Comparison of ENCODE assay signal across 10 mouse cellular contexts in genomic region chr2:34139470-34140158, GRCm38 (mm10).
DNase-seq lines count a peak whose midpoint lies in the region; ATAC-seq and TF ChIP-seq lines count a peak whose summit lies in the region.
"Had no signal": no experiment of that assay in that cellular context is flagged by ENCODE, and none has a peak within 500 bp of the region (broad histone marks: within the 10 kb centered on the region; RNA-seq: fewer than 3 reads in every experiment).

No protein-coding gene starts in this region.

- in situ Hi-C loops in CH12.LX (cut with MboI; ENCODE audit: low pct_ligation_motif_present, low pct_unique_long_range_greater_than_20kb, low sequenced_read_pairs): no loop called here

- no peak for TF ChIP-seq EP300 in CH12.LX (IDR thresholded peaks at IDR 0.05; ENCODE audit: low read length)
- TF ChIP-seq EP300 in stomach, postnatal 0 days (optimal IDR thresholded peaks at IDR 0.05): no peak

- ATAC-seq in erythroid progenitor cell, adult 5-6 weeks (replicated peaks; ENCODE audit: low FRiP score, poor library complexity, severe bottlenecking): no peak
- no peak for ATAC-seq in stomach, postnatal 0 days (ENCODE audit: low FRiP score, low TSS enrichment)
- ATAC-seq: forebrain, postnatal 0 days had no signal

- TF ChIP-seq CTCF in CH12.LX (conservative IDR thresholded peaks at IDR 0.05 in 1 of 2, IDR thresholded peaks at IDR 0.05 in 1 of 2; ENCODE audit: low read depth in 2 of 2, low read length in 2 of 2): no peak
- no peak for TF ChIP-seq CTCF in stomach, postnatal 0 days (IDR thresholded peaks at IDR 0.05; ENCODE audit: low read depth)
- TF ChIP-seq CTCF in kidney, adult 2 months (conservative IDR thresholded peaks at IDR 0.05; ENCODE audit: insufficient read depth, insufficient read length, low read depth, low read length): no peak

- H3K4me1 ChIP-seq in CH12.LX (ENCODE audit: control insufficient read depth in 1 of 2, insufficient read depth in 2 of 2): peaks cover 0 to 10% of the 10 kb centered on the region in 2 experiments; a peak in 2 of 4 replicates
- H3K4me1 ChIP-seq in stomach, postnatal 0 days (replicated peaks; ENCODE audit: control insufficient read depth, insufficient read depth): no peaks in the 10 kb centered on the region
- H3K4me1 ChIP-seq in kidney, adult 2 months (ENCODE audit: control insufficient read depth, insufficient read depth, low read length): no peaks in the 10 kb centered on the region

- no peaks in the 10 kb centered on the region for H3K9me3 ChIP-seq in CH12.LX (replicated peaks; ENCODE audit: low read length)
- H3K9me3 ChIP-seq in stomach, postnatal 0 days (ENCODE audit: control insufficient read depth, low read length): no peaks in the 10 kb centered on the region

- H3K9ac ChIP-seq in CH12.LX (ENCODE audit: insufficient read depth, low read depth): no peak overlapping the region
- no peak overlapping the region for H3K9ac ChIP-seq in stomach, postnatal 0 days (ENCODE audit: low read length)
- H3K9ac ChIP-seq: forebrain, postnatal 0 days had no signal

- dilution Hi-C loops in CH12.LX (cut with MboI; ENCODE audit: extremely low pct_ligation_motif_present, extremely low pct_unique_long_range_greater_than_20kb, low sequenced_read_pairs): no loop called here

- no peak overlapping the region for H3K4me2 ChIP-seq in CH12.LX (ENCODE audit: insufficient read depth, low read depth, poor library complexity, severe bottlenecking)
- no peak overlapping the region for H3K4me2 ChIP-seq in stomach, postnatal 0 days (replicated peaks; ENCODE audit: low read depth)

- H3K4me3 ChIP-seq in CH12.LX (replicated peaks in 1 of 3; ENCODE audit: low read depth in 2 of 3, low read length in 2 of 3, poor library complexity in 1 of 3): no peak overlapping the region
- H3K4me3 ChIP-seq in stomach, postnatal 0 days (ENCODE audit: low read depth, low read length): no peak overlapping the region
- no peak overlapping the region for H3K4me3 ChIP-seq in kidney, adult 2 months (ENCODE audit: insufficient read depth, low read depth, low read length)

- no peak for TF ChIP-seq RAD21 in CH12.LX (IDR thresholded peaks at IDR 0.05; ENCODE audit: low read depth, low read length)

- DNase-seq in CH12.LX (ENCODE audit: extremely low read depth): peak; percentile 8
- peak; percentile 85 for DNase-seq in frontal cortex, adult 2 months (ENCODE audit: extremely low spot score in 1 of 2, low spot score in 1 of 2)
- DNase-seq in layer of hippocampus, postnatal 14 days (ENCODE audit: low spot score in 2 of 2): peak; percentile 12 to 67
- DNase-seq in right cerebral cortex, adult 2 months (ENCODE audit: low spot score in 2 of 2): peak; percentile 71 to 81
- no peak for DNase-seq in stomach, postnatal 0 days (ENCODE audit: low spot score)
- DNase-seq in kidney, adult 2 months: no peak
- DNase-seq: cerebellum, adult 11 months; forebrain, postnatal 0 days; lung, adult 2 months had no signal

- WGBS in stomach, postnatal 0 days: 86% methylated on average over 5 of the region's 5 CpGs
- 83% methylated on average over 5 of the region's 5 CpGs for WGBS in kidney, adult 2 months

- TF ChIP-seq POLR2A in CH12.LX (IDR thresholded peaks at IDR 0.05; ENCODE audit: low read depth, low read length): no peak
- TF ChIP-seq POLR2A in kidney, adult 2 months (IDR thresholded peaks at IDR 0.05; ENCODE audit: low read depth, low read length): no peak

- no peaks in the 10 kb centered on the region for H3K36me3 ChIP-seq in CH12.LX (replicated peaks in 1 of 2; ENCODE audit: control insufficient read depth in 1 of 2, insufficient read depth in 1 of 2, low read length in 1 of 2)
- no peaks in the 10 kb centered on the region for H3K36me3 ChIP-seq in stomach, postnatal 0 days (ENCODE audit: control insufficient read depth, insufficient read depth, low read length)
- no peaks in the 10 kb centered on the region for H3K36me3 ChIP-seq in kidney, adult 2 months (ENCODE audit: control insufficient read depth, insufficient read depth, low read length)

- H3K27ac ChIP-seq in CH12.LX (ENCODE audit: insufficient read depth, low read depth): no peak overlapping the region
- H3K27ac ChIP-seq in stomach, postnatal 0 days (replicated peaks): no peak overlapping the region
- no peak overlapping the region for H3K27ac ChIP-seq in kidney, adult 2 months (ENCODE audit: insufficient read depth, low read depth, low read length)

- H3K27me3 ChIP-seq in CH12.LX (replicated peaks): no peaks in the 10 kb centered on the region
- H3K27me3 ChIP-seq in stomach, postnatal 0 days (ENCODE audit: control insufficient read depth, insufficient read depth, low read length): no peaks in the 10 kb centered on the region
- no peaks in the 10 kb centered on the region for H3K27me3 ChIP-seq in kidney, adult 2 months (replicated peaks; ENCODE audit: control insufficient read depth, insufficient read depth, low read length)

- no peaks in the 10 kb centered on the region for H3K79me2 ChIP-seq in CH12.LX (replicated peaks; ENCODE audit: control insufficient read depth, extremely low read depth, insufficient read depth, poor library complexity, severe bottlenecking)

TF ChIP-seq in CH12.LX, 34 proteins besides CTCF, POLR2A, EP300 and RAD21:
- TF ChIP-seq KAT2A (IDR thresholded peaks at IDR 0.05; ENCODE audit: insufficient replicate concordance, low read length) (no peak), SMC3 (IDR thresholded peaks at IDR 0.05; ENCODE audit: low read depth, low read length) (no peak), BHLHE40 (IDR thresholded peaks at IDR 0.05; ENCODE audit: low read depth, low read length) (no peak), ZMIZ1 (IDR thresholded peaks at IDR 0.05; ENCODE audit: low read depth, low read length) (no peak), ZNF384 (IDR thresholded peaks at IDR 0.05; ENCODE audit: low read depth, low read length) (no peak), IRF4 (IDR thresholded peaks at IDR 0.05; ENCODE audit: low read depth, low read length) (no peak), MXI1 (IDR thresholded peaks at IDR 0.05; ENCODE audit: low read depth, low read length) (no peak), JUND (conservative IDR thresholded peaks at IDR 0.05; ENCODE audit: low read depth, low read length) (no peak), ELF1 (IDR thresholded peaks at IDR 0.05; ENCODE audit: low read depth, low read length) (no peak), ETS1 (conservative IDR thresholded peaks at IDR 0.05; ENCODE audit: low read depth, low read length) (no peak)

Comparison
In these comparisons a context has a peak if more than half of its experiments do, and no peak if none do; other contexts are left out.
1. DNase-seq: peak in CH12.LX (single experiment), frontal cortex, adult 2 months (2 of 2), layer of hippocampus, postnatal 14 days (2 of 2) and right cerebral cortex, adult 2 months (2 of 2); none in stomach, postnatal 0 days (single experiment) and kidney, adult 2 months (single experiment).